Mouse (Mus musculus) cerebellum, postnatal 25 days (tissue): Measurements from ENCODE around the gene Usp3.
A peak's percentile ranks its signal among the peaks of the same experiment; 100 is the strongest.

ENCODE experiments used
- DNase-seq, 2 experiments: peaks; one replicate each; pipeline ENCODE4 v3.0.0; 2021; ENCODE audit warnings: mixed read lengths in 2 of 2

Gene Usp3

DNA sequence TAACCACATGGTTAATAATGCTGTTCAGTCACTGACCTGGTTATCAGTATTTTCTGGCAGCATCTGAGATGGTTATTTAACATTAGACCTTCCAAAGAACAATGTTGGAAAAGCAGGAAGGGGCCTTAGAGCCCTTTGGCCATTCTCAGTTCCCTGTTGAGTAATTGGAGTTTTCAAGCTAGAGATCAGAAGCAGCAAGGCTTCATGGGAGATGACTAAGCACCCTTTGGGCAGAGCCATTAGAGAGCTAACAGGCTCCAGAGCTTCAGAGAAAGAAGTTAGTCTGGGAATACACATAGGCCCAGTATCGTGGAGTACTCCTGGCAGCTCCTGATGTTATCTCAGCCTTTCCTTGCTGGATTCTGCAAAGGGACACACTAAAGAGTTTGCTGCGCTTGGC is 8.1 kb upstream of the Usp3 start:
- no peak for DNase-seq

DNA sequence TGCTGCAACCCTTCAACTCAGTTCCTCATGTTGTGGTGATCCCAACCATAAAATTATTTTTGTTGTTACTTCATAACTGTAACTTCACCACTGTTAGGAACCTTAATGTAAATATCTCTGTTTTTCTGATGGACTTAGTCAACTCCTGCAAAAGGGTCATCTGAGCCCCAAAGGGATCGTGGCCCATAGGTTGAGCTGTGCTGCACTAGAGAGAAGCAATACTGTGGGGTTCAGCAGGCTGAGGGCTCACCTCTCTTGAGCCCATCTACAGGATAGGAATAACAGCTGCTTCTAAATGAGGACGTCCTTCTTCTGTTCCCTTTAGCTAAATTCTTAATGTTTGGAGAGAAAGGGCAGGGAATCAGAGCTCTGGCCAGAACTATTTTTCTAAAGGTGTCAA is 7.6 kb upstream of the Usp3 start:
- DNase-seq, result no peak

DNA sequence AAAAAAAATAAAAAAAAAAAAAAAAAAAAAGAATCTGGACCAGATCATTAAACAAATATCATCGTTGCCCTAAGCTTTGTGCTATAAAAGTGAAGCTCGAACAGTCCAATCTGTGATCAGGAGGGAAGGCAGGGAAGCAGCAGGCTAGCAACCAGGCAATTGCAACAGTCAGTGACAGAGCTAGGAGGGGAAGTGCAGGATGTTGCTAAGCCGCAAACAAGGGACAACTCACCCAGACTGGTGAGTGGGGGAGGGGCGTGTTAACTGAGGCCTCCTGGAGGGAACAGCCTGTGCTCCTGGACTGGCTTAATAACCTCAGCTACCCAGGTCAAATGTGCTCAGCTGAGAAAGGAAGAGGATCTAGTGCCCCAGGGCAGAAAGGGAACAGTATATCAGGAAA is 6.6 kb upstream of the Usp3 start:
- DNase-seq, result peak in 1 of 2 experiments; percentile 50

DNA sequence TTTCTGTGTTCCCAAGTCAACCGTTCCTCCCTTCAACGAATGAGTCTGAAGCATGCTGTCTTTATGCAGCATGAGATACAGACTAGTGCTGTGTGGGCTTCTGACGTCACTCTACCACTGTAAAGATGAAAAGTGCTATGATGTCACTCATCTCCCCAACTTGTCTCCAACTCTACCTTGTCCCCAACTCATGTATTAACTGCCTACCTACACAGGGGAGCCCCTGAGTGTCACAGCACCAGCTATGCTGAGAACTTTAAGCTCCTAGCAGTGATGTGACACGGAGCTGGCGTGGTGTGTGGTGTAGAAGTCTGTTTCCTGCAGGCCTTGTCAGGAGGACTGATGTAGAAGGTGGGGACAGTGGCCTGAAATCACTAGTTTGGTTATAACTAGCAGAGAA is 5.7 kb upstream of the Usp3 start:
- no peak for DNase-seq

DNA sequence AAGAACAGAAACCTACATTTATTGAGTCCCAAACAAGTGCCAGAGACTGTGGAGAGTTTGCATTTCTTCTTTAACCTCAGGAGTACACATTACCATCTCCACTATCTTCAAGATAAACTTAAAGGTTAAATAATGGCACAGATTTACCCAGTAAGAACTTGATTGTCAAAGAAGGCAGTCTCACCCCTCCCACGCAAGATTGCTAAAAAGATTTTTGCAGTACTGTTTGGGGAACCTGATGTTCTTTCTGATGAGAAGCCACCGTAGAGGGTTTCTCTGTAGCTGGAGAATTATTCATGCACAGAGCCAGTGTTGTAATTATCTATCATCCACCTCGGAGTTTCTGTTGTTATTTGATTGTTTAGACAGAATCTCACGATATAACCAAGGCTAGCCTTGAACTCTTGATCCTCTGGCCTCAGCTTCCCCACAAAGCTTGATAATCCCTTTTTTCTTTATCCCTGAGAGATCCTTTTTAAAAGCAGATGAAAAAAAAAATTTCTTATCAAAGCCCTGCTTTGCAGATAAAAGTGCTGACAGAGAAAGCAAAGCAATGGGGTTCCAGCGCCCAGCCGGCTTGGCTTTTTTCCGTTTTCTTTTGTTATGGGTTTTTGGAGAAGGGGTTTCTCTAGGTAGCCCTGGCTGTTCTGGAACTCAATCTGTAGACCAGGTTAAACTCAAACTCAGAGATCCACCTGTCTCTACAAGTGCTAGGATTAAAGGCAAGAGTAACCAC is 4.7 kb upstream of the Usp3 start:
- no peak for DNase-seq

DNA sequence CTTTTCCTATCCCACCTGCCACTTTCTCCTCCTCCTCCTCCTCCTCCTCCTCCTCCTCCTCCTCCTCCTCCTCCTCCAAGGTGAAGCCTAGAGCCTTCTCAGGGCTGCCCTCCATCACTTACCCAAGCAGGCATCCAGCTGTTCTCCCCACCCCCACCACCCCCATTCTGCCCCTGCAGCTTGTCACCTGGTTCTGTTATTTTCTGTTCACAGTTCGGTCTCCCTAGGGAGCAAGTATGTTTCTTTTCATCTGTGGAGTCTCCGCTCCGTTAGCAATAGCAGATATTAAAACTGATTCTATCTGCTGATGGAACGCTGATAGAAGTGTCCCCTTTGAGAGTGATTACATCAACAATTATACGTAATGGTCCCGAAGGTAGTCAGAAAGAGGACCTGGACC is 4.1 kb upstream of the Usp3 start:
- DNase-seq, result no peak

DNA sequence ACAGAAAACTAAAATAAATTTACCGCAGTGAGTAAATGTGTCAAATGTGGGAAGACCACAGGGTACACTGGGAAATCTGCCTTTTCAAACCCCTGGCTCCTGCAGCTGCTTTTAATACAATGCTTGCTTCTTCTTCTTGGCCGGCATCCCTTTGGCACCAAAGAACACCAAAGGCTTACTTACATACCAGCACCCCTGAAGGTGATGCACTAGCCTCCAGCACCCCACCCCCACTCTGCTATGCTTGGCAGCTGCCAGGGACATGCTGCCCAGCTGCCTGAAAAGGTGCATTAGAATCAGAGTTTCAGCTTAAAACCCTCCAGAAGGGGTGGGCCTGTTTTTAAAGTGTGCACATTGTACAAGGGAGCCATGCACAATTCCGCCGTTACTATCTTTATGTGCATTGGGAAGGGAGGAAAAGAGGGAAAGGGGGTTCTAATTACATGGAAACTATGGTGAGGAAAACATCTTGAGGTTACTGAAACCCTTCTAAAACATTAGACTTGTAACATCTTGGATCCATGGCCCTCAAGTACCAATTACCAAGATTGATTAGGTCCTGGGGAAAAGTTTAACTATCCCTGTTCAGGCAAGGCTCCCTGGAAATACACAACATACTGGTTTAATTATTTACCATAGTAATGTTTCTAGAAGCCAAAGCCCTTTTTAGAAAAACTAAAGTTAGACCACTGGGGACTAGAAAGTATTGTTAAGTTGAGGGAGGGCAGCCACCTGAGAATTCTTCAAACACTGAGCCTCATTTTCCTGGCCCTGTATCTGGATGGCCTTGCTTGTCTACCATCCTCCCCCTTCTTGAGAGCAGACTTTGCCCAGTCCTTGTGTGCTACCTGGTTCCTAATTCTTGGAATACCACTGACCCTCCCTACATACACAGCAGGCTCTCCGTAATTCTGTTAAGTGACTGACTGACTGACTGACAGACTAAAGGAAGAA is 3.1 kb upstream of the Usp3 start:
- no peak for DNase-seq

DNA sequence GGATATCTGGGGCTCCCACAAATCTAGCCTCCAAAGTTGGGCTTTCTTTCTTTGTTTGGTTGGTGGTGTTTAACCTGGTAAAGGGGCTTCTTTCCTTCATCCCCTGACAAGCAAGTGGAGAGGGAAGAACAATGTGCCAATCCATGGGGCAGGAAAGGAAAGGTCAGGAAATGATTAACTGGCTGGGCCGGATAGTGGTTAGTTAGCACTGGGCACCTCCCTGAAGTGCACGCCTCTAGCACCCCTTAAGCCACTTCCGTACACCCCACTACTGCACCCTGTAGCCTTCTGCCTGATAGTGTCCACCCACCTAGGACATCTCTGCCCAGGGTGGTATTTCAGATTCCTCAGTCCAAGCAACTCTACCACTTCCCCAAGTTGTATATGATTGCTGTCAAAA is 1.1 kb upstream of the Usp3 start:
- no peak for DNase-seq

DNA sequence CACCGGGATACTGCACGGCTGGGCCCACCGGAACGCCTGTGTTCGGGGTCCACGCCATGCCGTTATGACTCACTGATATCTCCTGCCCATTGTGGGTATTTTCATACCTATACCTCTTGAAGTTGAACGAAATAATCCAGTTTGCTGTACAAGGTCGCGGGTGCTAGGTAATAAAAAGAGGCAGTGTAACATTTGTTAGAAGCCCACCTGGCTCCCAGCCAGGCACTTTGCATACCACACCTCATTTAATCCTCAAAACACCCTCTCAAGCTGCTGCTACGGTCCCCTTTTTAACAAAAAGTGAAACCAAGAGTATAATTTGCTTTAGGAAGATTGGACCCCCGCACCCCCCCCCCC is 649 bp upstream of the Usp3 start:
- no peak for DNase-seq

DNA sequence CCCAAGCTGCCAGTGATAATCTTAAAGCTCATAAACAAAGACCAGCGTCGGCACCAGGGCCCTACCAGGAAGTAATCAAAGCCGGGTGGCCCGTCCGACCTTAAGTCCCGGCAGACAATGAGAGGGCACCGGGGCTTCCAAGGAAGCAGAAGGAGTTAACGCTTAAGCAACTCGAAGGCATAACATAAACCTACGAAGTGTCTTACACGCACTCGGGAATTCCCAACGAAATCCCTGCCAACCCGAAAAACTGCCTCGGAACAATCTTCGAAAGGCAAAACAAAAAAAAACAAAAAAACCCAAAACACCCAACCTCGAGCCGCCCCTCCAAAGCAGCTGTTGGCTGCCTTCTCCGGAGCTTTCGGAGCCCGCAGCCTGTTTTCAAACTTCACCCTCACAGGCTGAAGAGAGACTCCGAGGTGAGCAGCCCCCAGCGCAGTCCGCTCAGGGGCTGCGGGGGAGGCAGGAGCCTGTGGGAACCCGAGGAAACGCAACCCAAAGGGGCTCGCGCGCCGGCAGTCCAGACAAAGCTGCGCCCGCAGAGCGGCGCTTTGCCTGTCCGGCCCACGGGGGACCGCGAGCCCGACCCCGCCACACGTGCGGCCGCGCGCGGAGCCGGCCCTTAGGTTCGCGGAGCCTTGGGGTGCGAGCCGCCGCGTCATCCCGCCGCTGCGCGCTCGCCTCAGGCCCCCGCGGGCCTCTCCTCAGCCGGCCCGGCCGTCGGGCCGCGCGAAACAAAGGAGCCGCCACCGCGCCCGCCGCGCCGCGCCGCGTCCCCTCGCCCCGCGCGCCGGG is 894 bp downstream of the Usp3 start:
- peak; percentile 67 to 72 for DNase-seq

DNA sequence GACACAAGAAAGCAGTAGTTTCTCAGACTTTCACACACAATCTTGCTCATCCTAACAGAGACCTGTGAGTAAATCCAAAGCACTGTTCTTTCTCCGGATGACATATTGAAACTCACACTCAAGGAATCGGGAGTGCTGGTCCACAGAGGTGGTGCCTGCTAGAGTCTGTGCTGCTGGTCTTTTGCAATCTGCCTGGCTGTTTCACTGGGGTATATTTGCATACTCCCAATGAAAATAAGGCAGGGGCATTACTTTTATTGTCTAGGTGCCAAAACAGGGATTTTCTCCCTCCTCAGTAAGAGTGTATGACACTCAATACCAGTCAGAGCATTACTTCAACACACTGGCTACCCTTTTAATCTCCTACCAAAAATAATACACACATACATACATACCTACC is 2.9 kb downstream of the Usp3 start:
- DNase-seq, result peak; percentile 52 to 56

DNA sequence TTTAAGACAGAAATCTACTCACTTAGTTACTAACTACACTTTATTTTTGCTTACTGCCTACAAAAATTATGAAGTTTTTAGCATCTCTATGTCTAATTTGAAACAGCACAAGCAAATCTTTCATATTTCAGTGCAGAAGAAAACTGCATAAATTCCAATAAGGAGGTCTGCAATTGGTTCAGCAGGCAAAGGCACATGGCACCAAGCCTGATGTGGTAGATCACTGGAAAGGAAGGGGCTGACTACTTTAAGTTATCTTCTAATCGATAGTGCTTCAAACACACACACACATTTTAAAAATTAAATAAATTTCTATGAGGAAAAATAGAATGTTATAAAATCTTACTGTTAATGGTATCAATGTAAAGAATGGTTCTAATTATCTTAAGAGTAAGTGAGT is 5.9 kb downstream of the Usp3 start:
- peak in 1 of 2 experiments; percentile 47 for DNase-seq

DNA sequence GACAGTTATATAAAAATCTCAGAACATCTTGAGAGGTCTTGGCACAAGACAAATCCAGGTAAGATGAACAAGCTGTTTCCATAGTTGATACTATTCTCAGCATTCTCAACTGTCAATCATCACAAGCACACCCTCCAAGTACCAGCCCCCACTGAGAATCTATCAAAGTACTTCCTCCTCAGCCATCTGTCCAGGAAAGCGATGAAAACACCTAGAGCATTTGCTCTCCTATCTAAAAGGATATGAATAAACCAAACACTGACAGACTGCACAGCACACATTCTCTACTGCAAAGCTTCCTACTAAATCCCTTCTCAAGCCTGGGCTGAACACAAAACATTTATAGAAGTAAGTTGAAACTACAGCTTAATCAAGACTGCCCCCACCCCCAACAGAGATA is 6.4 kb downstream of the Usp3 start:
- peak; percentile 68 to 78 for DNase-seq

DNA sequence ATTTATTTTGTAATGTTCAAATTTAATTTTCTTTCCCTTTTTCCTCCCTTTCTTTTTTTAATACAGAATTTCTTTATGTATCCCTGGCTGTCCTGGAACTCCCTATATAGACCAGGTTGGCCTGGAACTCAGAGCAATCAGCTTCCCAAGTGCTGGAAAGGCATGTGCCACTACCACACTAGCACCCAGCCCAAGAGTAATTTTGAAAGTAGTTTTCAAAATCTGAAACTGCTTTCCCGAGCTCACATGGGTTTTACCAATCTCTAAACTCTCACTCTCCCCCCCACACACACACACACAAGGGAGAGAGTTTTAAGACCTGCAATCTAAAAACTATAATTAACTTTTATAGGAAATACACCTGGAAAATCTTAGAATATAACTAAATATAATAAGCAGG is 7.8 kb downstream of the Usp3 start:
- no peak for DNase-seq

DNA sequence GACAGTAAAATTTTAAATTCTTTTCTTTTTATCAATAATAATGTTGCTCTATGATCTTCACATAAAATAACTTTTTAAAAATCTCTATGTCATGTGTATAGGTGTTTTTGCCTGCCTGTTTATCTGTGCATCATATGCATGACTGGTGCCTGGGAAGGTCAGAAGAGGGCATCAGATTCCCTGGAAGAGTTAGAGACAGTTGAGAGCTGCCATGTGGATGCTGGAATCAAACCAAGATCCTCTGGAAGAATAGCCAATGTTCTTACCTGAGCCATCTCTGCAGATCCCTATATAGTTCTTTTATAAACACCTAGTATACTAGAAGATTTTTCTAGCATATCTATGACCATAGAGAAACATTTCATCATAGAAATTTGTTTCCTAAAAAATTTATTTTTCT is 8.8 kb downstream of the Usp3 start:
- peak in 1 of 2 experiments; percentile 53 for DNase-seq

DNA sequence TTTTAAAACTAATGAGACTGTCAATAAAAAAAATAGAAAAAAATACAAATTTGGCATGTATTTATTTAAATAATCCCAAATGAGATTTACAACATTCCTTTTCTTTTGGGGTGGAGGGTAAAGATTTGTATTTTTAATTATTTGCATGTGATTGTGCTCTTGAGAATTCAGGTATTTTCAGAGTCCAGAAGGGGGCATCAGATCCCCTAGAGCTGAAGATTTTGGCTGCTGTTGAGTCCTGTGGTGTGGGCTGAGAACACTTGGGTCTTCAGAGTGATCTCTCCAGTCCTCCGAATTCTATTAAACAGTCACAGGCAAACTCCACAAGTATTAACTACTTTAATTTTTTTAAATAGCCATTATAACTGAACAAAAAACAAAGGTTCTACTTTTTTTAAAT is 9.7 kb downstream of the Usp3 start:
- DNase-seq, result no peak

DNA sequence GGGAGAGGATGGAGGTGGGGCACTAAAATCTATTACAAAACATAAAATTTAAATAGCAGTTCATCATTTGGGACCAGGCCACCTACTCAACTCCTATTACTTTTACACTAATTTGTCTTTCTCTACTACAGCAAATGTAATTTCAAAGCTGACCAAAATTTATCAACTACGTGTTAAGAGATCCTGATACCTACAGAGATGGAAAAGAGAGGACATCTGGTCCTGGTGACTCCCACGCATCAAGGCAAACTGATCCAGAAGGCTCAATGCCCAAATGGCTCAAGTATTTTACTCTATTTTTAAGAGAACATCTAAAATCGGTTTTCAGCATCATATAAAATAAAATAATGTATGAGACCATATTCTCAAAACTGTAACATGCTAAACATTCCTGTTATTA is 11.2 kb downstream of the Usp3 start:
- peak; percentile 62 to 75 for DNase-seq

DNA sequence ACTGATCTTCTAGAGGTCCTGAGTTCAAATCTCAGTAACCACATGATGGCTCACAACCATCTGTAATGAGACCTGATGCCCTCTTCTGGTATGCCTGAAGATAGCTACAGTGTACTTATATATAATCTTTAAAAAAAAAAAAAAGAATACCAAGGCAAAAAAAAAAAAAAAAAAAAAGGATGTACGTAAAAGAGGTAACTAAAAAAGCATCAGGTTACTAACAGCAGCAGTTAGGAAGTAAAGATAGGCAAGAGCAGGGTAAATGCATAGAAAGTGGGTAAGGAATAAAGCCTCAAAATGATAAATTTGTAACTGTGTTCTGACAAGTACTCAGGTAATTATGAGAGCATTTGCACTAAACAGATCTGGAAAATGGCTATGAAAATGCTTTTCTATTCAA is 12.2 kb downstream of the Usp3 start:
- DNase-seq, result no peak

DNA sequence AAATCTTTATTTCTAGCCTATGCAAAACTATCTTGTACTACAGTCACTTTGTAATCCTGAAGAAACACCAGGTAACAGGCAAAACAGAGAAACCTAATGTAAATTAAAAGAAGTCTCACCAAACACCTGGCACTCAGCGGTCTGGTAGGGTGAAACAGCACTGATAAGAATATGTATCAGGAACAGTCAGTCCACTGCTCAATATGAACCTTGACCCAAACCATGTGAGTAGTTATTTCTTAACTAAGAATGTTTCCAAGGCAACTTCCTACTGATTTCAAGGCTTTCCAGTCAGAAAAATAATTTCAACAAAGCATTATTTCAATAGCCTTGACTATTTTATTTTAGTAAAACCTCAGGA is 17.1 kb downstream of the Usp3 start:
- no peak for DNase-seq

DNA sequence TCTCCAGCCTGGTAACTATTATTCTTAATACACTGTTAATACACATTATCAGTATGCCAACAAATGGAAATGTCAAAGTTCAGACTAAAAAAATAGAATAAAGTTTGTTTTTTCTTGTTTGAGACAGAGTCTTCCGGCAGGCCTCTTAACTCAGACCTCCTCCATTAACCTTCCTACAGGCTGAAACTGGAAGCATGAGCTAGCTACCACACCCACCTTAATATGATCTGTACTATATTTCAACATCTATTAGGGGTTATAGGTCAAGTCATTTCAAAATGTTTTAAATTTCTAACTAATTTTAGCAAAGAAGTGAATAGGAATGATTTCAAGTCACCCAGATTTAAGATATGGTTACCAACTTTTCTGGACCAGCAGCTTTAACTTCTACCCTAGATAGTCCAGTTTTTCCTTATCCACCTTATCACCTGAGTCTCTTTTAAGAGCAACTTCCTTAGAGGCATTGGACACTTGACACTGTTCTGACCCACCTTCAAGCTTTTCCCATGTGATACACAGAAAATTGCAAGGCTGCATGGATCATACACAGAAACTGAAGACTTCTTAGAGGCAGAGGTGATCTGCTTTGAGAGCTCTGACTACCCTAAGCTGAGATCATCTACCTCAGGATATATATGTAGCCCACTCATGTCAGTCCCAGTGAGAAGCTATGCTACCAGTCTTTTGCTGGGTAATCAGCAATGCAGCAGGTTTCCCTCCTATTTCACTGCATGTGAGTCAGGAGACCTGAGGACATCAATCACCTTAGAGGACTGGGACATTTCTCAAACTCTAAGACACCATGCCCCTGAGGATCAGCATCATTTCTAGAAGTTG is 17.7 kb downstream of the Usp3 start:
- DNase-seq, result no peak

DNA sequence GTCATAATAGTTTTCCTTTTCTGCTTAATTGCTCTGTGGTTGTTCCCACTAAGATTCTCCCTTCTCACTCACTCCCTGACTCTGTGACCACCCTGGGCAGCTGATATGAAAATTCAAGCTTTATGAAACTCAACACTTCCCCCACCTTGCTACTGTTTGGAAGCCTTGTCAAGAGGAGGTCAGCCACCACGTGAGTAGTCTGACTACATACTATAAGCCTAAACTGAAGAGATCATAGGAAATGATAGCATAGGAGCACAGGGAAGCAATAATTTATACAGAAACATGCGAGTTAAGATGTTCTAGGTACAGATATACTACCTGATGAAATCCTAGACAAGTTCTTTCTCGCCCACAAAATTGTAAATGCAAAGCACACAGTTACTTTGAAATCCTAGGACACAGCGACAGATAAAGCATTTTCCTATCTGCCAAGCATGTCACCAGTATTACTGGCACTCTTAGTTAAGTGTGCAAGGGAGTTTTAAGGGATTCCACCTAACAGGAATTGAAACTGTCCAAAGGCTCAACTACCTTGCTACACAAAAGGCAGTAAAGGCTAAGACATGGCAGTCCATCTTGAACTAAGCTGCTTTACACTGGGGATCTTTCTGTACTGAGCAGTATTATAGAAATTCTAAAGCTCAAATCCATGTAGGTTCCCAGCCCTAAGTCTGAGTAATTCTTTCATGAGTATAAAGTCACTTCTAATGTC is 20.8 kb downstream of the Usp3 start:
- no peak for DNase-seq

DNA sequence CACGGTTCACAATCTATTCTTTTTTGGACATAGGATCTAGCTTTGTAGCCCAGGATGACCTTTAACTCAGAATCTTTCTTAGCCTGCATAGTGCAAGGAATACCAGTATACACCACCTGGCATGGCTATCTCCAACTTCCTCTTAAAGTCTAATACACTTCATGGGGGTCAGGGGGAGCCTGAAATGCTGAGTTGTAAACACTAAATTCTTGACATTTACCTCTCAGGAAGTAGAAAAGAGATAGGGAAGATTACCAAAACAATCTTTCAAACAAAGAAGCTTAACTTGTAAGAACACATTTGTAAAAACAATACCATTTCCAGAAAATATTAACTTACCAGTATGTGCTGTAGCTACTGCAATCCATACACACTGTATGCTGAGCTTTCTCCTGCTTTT is 30.7 kb downstream of the Usp3 start:
- DNase-seq, result no peak
